Mouse (Mus musculus) c-Kit-positive CD71-positive TER-119-positive erythroid progenitor cells, embryonic 14.5 days (primary cell): Measurements from ENCODE around the gene Abhd2.

Experiments
- DNase-seq: peaks from one replicate; pipeline ENCODE4 v3.0.0-alpha.2; 2013; ENCODE audit warnings: low spot score

The Abhd2 gene

DNA sequence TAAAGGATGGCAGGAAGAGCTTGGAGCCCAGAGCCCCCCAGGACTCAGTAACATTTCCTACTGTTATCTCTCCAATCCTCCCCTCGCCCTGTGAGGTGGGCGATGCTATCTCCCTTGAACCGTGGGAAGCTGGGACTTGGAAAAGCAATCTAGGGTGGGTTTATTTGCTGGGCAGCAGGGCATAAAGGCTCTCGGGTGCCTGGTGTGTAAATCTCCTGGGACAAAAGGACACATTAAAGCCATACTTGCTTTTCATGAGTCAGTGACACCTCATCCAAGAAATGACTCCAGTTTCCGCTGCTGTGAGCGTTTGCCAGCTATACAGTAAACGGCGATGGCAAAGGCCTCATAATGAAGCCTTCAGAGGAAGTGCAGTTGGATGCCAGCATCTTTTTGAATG is 50.9 kb downstream of the Abhd2 start:
- no peak for DNase-seq

DNA sequence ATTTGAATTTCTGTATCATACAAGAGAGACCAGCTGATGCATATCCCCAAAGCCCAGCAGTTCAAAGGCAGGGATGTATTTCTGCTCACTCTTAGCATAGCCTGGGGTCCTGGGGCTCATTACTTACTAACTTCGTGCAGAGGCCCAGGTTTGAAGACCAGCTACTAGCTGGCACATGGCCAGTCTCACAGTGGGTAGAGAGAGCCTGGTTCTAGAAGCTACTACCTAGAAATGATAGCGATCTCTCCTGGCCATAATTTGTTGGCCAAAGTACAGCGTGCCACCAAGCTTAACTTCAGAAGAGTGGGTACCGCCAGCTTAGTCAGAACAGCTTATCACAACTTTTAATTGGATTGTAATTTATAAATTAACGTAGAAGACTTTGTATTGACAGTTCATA is 55.8 kb downstream of the Abhd2 start:
- DNase-seq: no peak

DNA sequence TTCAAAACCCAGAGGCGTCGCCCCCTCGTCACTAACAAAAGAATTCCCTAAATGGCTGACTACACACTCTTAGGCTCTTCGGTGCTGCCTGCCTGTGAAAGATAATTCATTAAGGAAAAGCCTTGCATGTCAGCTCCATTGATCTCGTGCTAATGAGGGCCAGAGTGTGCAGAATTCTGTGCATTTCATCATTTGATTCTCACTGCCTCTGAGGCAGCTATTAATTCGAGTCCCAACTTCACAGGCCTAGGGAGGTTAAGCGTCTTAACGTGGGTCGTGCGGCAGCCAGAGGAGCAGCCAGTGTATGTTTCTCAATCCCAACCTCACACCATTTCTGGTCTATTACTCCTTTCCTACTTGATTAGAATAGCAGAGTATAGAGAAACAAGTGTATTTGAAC is 58.2 kb downstream of the Abhd2 start:
- no peak for DNase-seq

DNA sequence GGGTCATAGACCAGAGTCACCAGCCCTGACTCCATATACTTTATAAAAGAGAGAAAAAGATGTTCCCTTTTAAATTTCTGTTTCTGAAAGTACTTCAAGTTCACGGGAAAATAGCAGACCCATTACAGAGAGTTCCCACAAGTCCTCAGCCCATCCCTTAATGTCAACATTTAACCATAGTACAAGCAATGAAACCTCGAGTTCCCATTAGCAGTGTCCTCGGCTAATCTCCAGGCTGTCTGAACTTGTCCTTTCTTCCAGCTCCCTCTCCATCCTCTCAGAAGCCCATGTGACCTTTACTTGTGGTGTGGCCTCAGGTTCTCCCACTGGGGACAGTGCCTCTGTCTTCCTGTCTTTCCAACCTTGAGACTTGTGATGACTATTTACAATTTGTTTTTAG is 60.4 kb downstream of the Abhd2 start:
- DNase-seq: no peak

DNA sequence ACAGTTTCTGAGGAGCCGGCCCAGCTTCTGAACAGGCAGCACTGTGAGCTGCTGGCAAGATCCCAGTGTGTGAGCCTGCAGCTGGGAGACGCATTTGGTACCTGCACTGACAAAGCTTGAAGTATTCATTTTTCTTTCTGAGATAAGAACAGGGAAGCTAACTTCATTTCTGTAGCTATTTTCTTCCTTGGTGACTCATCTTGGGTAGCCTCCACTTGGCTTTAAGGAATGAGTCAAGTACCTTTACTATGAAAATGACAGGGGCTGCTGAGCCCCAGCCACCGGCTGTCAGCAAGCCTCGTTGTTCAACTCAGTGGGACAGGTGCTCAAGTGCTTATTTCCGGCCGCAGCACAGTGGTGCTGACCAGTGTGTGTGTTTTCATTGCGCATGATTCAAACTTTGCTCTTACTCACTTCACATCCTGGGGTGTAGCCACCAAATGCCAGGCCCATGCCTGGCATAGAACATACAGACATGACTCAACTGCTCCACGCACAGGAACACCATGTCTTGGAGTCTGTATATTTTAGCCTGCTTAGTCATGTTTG is 63.4 kb downstream of the Abhd2 start:
- no peak for DNase-seq

DNA sequence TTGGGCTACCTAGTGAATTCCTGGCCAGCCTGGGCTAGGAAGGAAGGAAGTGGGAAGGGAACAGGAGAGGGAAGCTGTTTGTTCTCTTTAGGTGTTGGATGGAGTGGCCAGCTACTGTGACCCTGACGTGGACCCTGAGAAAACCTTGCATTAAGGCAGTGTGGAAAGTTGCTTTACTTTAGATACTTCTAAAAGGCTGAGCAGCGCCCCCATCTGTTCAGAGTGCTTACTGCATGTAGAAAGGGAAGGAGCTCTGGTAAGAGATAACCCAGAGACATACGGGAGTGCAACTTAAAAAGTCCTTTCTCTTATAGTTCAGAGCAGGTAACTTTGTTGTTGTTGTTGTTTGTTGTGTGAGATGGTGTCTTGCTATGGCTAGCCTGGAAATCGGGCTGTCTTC is 72.9 kb downstream of the Abhd2 start:
- peak; percentile 68 for DNase-seq

DNA sequence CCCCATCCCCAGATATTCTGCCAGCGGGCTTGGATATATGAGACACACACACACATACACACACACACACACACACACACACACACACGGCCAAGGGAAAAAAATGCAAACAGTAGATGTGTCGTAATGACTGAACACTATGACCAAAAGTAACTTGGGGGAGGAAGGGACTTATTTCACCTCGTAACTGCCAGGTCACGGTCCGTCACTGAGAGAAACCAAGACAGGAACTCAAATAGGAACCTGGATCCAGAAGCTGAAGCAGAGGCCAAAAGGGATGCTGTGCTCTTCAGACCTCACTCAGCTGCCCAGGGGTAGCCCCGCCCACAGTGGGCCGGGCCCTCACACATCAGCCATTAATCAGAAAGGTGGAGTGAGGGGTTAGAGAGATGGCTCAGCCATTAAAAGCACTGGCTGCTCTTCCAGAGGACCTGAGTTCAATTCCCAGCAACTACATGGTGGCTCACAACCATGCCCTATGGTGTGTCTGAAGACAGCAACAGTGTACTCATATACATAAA is 73.6 kb downstream of the Abhd2 start:
- no peak for DNase-seq

DNA sequence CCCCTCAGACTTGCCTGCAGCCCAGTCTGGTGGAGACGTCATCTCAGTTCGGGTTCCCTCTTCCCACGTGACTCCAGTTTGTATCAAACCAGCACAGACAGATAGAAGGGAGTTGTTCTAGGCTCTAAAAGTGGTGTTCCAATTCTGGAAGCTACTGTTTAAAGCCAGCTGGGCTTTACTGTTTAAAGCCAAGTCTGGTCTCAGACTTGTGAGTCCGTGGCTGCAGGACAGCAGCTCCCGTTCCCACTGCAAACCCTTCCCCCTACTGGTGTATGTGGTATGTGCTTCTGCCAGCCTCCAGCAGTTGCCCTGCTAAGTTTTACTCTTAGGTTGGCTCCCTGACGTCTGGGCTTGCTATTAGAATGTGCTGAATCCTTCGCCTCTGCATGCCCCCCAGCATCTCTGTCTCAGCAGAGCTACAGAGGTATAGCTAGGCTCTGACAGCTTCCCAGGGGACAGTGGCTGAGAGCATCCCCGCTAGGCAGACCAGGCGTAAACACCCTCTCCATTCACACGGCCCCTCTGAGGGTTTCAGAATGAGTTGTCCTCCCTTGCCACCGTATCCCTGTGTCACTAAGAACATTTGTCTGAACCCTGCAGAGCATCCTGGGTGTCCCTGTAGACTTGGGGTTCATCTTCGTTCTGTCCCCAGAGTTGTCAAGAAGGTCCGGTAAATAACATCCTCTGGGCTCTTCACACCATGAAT is 74.3 kb downstream of the Abhd2 start:
- DNase-seq: no peak

DNA sequence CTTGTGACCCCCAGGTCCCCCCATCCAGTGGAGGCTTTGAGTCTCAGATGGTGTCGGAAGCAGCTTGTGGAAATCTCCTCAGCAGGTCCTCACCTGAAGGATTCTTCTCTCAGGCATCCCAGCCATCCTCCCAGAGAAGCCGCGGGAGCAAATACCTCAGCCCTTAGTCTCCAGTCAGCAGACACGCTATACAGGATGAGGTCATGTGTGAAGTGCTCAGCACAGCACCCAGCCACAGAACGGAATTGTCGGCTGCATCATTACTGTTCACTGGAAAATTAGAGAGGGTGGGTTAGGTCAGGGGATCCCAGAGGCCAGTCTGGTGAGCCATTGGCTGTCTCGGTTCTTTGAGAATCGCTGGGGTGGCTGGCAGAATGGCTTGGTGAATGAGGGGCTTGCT is 75.8 kb downstream of the Abhd2 start:
- no peak for DNase-seq

DNA sequence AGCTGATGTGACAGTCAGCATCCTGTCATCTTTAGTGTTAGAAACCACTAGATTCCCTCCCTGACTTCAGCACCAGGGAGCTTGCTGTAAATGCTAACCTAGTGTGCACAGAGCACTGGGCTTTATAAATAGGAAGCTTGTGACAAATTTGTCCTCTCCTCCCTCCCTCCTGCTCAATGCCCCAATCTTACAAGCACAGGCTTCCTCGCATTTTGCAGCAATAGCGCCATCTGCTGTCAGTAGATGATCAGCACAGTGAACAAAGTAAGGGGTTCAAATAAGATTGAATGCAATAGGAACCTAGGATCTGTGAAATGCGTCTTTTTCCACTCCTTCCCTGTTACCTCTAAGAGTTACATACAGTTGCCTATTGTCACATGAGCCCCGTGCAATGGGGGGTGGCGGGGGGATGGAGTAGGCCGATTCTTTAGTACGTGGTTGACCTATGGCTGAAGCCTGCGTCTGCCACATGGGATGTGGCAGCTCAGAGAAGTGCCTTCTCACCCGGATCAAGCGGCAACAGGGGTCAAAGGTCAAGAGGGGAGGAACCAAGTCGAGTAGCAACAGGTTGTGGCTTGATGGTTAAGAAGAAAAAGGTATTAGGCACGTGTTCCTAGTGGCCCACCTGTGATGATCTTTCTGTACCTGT is 76.9 kb downstream of the Abhd2 start:
- peak; percentile 74 for DNase-seq

DNA sequence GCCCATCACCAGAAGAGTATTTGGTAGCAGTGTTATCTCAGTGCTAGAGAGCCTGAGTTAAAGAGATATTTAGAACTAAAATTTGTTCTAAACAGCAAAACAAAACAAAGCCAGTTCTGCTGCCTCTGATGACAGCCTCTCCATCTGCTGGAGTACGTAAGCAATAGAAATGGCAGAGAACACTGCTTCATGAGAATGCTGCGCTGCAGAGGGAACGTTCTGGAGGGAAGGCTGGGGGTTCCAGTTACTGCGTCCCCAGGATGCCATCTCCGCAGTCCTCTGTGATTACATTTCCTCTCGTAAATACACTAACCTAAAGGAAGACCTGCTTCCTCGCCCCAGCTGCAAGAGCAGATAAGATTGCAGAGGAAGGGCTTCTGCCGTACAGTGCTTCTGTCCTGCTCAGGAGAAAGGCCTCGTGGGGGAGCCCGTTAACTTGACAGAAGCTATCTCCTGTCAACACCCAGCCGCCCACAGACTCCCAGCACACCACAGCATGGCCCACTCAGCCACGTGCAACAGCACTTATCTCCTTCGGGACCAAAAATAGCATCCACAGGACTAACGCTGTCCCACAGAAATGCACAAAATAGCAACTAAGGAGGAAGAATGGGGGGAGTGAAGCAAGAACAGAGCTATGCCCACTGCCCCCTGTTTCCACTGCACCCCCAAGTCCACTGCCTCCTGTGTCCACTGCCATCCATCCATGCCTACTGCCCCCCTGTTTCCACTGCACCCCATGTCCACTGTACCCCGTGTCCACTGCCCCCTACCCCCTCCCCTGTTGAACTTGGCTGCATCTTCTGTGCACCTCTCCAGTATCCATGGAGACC is 85.6 kb downstream of the Abhd2 start:
- peak; percentile 73 for DNase-seq

DNA sequence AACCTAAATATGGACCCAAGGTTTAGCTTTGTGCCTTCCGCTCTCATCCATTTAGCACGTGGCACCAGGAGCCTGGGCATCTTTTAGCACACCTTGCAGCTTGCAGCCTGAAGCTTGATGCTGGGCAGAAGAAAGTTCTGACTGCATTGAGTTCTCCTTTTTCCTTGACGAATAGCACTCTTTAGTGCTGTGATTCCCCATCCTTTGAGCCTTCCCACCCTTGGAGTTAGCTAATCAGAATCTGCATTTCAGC is 86.1 kb downstream of the Abhd2 start:
- DNase-seq: no peak

DNA sequence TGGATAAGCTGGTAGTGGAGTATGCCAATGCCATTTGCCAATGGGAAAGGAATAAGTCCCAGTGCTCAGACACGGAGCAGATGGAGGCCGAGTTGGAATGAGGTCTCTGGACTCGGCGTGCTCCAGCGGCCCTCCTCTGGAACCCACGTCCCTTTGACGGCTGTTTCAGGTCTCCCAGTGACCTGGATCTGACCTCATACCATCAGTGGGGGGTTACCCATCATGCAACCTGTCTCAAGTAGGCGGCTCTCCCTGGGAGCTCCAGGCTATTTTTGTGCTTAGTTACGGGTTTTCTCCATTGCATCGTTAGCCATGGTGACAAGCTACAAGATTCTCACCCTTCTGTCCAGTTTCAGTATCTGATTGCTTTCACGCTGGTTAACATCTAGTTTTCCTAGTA is 87.1 kb downstream of the Abhd2 start:
- DNase-seq: no peak

DNA sequence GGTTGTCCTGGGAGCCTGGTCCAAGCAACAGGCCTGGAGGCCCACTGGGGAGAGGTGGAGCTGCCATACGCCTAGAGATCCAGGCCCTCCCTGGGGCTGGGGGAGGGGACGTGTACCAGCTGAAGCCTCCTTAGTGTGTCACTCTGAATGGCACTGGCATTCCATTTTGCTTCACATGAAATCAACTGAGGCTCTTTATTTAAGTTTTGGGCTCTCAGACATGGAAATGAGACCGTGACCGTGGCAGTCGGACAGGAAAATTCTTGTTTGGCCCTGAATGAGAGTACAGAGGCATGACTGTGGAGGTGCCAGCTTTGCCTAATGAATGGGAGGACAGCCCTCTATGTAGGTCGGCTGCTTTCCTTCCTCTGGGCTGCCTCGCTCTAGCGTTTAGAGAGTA is 89.2 kb downstream of the Abhd2 start:
- no peak for DNase-seq

DNA sequence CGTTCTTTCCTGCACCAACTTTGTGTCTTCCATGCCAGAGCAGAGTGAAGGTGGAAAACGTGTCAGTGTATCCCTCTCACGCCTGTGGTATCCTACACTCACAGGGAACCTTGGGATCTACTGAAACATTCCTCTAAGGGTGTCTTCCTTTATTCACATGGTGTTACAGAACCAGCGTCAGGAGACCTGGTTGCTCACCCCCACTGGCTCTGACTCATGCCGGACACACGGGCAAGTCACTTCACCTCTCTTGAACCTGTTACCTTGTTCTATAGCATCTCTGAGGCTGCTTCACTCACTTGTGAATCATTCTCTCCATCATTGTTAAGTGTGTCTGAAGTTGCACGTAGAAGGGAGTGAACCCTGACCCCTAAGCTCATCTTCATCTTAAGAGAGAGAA is 89.8 kb downstream of the Abhd2 start:
- DNase-seq: no peak

DNA sequence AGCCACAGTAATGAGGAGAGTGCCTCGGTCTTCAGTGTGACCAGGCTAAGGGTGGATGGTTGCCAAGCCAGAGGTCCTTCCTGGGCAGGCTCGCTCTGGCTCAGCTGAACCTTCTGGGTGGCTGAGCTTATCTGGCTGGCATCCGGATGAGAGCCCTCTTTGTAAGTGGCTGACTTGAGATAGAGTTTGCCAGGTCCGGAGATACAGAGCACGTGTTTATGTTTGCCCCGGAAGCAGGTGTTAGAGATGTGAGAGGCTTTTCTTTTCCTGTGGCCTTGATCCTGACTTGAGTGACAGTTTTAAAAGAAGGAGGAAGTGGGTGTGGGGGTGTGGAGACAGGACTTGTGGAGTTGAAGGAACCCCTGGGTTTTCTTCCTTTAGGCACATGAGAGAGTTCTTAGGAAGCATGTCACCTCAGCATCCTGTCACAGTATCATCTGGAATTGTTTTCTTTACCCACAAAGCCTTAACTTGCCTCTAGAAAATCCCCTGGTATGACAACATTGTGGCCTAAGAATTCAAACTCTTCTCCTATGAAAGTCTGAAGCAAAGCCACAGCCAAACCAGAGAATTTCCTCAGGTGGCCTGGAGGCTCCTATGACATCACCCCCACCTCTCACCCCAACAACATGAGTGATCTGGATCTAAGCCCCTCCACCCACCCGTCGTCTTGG is 90.5 kb downstream of the Abhd2 start:
- no peak for DNase-seq

DNA sequence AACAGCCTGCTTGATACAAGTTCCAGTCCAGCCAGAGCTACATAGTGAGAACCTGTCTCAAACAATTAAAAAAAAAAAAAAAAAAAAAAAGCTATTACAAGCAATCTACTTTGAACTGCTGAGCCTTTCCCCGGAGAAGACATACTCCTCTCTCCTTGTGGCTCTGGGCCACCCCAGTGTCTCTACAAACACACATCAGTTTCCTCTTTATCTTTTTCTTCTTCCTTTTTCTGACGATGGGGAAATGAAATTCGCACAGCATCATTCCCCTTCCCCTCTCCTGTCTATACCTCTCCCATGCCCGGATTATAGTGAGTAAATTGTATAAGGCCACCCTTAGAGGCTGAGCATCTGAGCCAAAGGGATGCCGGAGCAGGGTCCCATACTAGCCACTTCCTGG is 95.7 kb downstream of the Abhd2 start:
- no peak for DNase-seq

DNA sequence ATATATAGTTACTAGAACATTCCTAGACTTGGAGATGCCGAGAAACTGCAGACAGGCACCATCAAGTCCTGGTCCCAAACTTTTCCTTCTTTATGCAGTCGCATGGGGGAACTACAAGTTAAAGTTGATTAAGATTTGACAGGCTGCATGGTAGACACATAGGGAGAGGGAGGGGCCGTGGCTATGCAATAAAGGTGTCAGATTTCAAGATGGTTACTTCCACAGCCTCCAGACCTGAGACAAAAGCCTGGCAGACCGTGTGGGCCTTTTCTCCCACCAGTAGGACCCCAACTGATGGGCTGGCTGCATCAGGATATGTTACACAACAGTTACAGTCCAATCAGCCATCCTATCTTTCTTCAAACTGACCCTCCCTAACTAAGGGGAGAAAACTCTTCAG is 96.4 kb downstream of the Abhd2 start:
- DNase-seq: no peak

DNA sequence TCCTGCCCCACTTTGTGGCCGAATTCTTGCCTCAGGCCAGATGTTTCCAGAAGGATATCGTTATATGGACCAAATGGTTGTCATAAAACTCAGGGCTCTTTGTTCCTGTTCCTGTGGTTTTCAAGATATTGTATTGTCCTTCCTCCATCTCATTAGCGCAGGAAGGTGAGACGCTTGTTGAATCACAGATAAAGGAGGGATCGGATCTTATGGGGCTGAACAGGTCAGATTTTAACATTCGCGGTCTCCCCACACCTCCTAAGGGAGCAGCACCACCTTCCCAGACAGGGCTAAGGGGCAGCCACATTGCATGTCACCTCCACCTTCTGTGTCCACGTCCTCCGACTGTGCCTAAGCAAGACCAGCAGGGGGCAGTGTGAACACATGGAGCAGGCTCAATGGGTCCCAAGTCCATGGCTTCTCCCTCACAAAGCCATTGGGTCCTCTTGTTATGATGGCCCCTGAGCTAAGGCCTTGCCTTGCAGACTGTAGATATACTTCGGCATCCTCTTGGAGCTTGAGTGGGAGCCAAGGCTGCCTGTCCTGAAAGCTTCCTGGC is 98.4 kb downstream of the Abhd2 start:
- DNase-seq: peak; percentile 73

DNA sequence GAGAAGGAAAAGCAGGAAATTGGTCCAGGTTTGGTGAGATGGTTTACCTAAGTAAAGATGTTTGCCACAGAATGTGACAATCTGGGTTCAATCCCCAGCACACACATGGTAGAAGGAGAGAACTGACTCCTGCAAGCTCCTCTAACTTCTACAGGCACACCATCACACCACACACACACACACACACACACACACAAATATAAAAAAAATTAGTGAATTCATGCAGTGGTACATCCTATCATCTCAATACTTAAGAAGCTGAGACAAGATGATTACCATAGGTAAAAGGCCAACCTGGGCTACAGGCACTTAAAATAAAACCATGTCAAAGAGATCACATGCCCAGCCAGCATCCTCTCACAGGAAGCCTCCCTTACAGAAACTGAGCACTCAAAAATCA is 101.0 kb downstream of the Abhd2 start:
- DNase-seq: no peak

DNA sequence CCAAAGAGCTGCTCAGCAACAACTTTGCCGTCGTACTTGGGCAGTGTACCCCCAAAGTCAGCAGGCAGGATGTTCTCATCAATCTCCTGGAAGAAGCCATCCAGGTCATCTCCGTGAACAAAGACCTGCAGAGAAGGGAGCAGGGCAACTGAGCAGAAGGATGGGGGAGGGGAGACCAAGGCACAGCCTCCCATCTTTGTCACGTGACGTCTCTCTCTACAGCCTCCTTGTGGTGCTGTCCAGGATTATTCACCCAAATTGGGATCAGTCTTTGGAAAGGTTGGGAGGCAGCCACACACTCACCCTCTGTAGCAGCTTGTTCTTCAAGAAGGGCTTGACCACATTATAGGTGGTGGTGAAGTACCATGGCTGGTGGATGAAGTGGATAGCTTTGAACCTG is 102.6 kb downstream of the Abhd2 start:
- DNase-seq: no peak
